Mouse (Mus musculus) E14TG2a.4 (cell line): ENCODE results near the gene Lat2.

Source experiments
- CTCF ChIP-seq: conservative IDR thresholded peaks from 2 replicates; pipeline ENCODE4 v1.5.1; 2014; ENCODE audit warnings: low read length
- POU5F1 ChIP-seq: IDR thresholded peaks from 2 replicates; pipeline ENCODE4 v1.6.1; 2014; ENCODE audit warnings: low read length, borderline replicate concordance

DNA sequence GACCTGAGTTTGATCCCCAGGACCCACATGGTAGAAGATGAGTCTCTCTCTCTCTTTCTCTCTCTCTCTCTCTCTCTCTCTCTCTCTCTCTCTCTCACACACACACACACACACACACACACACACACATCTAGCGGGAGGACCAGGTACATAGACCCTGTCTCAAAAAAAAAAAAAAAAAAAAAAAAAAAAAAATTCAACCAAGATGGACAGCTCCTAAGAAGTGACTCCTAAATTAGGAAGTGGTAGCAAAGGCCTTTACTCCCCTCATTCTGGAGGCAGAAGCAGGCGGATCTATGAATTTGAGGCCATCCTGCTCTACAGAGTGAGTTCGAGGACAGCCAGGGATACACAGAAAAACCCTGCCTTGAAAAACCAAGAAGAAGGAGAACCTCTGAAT is 25.5 kb upstream of the Lat2 start:
- no peak for TF ChIP-seq POU5F1
- TF ChIP-seq CTCF: no peak
